Mouse (Mus musculus) cortical plate, adult 2 months (tissue): Measurements from ENCODE around the gene Pole3.
A peak's percentile ranks its signal among the peaks of the same experiment; 100 is the strongest.
"Not testable (repeated sequence)": the region's sequence is repeated elsewhere in the genome, so short reads cannot be mapped to it uniquely, and the experiment has no call there.

Experiments used
- CTCF ChIP-seq: fragments of 200-500 bp; IDR thresholded peaks from 2 replicates; pipeline ENCODE4 v1.5.1; 2011; ENCODE audit warnings: mild to moderate bottlenecking, control low read depth, low read length; ENCODE audit not compliant: insufficient read depth; ENCODE audit errors: extremely low read depth
- POLR2A ChIP-seq: fragments of 200-500 bp; IDR thresholded peaks from 2 replicates; pipeline ENCODE4 v1.6.1; 2011; ENCODE audit warnings: mild to moderate bottlenecking, low read length, control low read depth; ENCODE audit not compliant: insufficient read depth; ENCODE audit errors: extremely low read depth

- 0 out of 2 replicates have a peak, but pooled peaks have one; percentile 5 for TF ChIP-seq CTCF
- TF ChIP-seq POLR2A, result not testable (repeated sequence)
Measured at GRCm38 (mm10) chr4:62479593-62479936, 45.3 kb downstream of the Pole3 start.
